Mouse (Mus musculus): ENCODE measurements around the gene Zmiz2. TPM values are rescaled to one million over a fixed set of nuclear protein-coding genes. Genes with fewer than 3 reads are reported as not detected.

Zmiz2 gene
- polyA plus RNA-seq (2012; rRNA removed) (7.3 and 9.4 TPM in 2 replicates), polyA plus RNA-seq (2014; fragmentation: Nextera tagmentation; extraction: Ambion mirVana) (3.9 and 4.1 TPM in 2 replicates)

DNA sequence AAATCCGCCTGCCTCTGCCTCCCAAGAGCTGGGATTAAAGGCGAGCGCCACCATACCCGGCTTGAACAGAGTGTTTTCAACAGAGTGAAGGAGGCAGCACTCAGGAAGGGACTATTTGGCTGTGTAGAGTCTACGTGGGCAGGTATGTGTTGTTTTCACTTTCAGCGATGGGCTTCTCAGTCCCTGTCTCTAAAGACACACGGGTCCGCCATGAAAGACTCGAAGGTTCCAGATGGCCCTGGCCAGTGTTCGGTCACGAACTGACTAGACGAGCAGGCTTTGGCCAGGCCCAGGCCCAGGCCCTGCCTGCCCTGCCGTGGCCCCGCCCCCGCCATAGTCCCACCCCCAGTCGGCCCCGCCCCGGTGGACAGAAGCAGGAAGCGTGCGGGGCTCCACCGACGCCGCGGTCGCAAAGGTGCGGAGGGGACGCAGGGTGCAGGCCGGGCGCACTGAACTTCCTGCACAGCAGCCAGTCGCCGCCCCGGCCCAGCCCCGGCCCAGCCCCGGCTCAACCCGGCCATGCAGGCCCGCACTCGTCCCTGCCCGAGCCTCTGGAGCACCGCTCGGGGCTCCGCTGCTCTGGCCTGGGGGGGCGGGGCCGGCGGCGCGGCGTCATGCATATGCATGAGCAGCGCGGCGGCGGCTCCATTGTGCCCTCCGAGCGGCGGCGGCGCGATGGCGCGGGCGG lies at the start of gene Zmiz2:
Zmiz2 (plus strand) TSS at position 349 of the 688 bp plus-strand sequence.
- peak; percentile 79 to 83 (median 81) for DNase-seq (ENCODE audit: low read depth in 3 of 3, low spot score in 3 of 3)
- H3K4me2 ChIP-seq (ENCODE audit: low read depth): peak within 1 kb of the TSS; percentile 65
- no peaks in the 10 kb centered on the region for H3K27me3 ChIP-seq (ENCODE audit: control insufficient read depth, insufficient read depth, low read length)
- peak within 1 kb of the TSS; percentile 73 for H3K9ac ChIP-seq (replicated peaks)
- H3K9me3 ChIP-seq (ENCODE audit: control insufficient read depth, low read length): no peaks in the 10 kb centered on the region
- no peaks in the 10 kb centered on the region for H3K36me3 ChIP-seq (replicated peaks; ENCODE audit: control insufficient read depth, insufficient read depth, low read depth)
- H3K4me3 ChIP-seq (ENCODE audit: insufficient read depth in 1 of 2, low read depth in 2 of 2, low read length in 2 of 2): peak within 1 kb of the TSS; percentile 68 to 82
- H3K27ac ChIP-seq: peak within 1 kb of the TSS; percentile 16
- peak; percentile 99 for ATAC-seq (ENCODE audit: insufficient read depth)
- no peak for TF ChIP-seq EP300 (IDR thresholded peaks at IDR 0.05; ENCODE audit: low read depth)
- no peak for TF ChIP-seq CTCF (IDR thresholded peaks at IDR 0.05; ENCODE audit: low read depth)
- WGBS (ENCODE audit: insufficient replicate concordance): 4% methylated on average over 47 of the region's 60 CpGs
- peaks cover 3 to 23% of the 10 kb centered on the region in 2 experiments; a peak in 3 of 4 replicates for H3K4me1 ChIP-seq (replicated peaks; ENCODE audit: control insufficient read depth in 2 of 2, insufficient read depth in 2 of 2, low read length in 1 of 2)

DNA sequence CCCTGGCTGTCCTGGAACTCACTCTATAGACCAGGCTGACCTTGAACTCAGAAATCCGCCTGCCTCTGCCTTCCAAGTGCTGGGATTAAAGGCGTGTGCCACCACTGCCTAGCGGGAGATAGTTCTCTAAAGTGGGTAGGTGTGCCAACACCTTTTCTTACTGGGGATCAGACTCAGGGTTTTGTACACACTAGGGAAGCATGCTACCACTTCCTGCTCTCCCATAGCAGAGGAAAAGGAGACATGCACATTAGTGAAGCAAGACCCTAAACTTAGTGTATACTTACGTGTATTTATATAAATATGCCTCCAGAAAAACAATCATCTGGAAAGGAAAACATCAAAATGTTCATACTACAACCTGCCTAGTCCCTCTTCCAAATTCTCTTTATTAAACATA lies 42.9 kb upstream of the Zmiz2 start:
- ATAC-seq (ENCODE audit: insufficient read depth) (no peak), DNase-seq (ENCODE audit: low read depth in 3 of 3, low spot score in 3 of 3) (no peak)
- H3K4me2 ChIP-seq (ENCODE audit: low read depth): no peak overlapping the region
- no peak overlapping the region for H3K4me3 ChIP-seq (ENCODE audit: insufficient read depth in 1 of 2, low read depth in 2 of 2, low read length in 2 of 2)
- TF ChIP-seq CTCF (IDR thresholded peaks at IDR 0.05; ENCODE audit: low read depth): no peak
- TF ChIP-seq EP300 (IDR thresholded peaks at IDR 0.05; ENCODE audit: low read depth): no peak
- peaks cover 96% of the 10 kb centered on the region for H3K36me3 ChIP-seq (replicated peaks; ENCODE audit: control insufficient read depth, insufficient read depth, low read depth)
- 83% methylated on average over 4 of the region's 4 CpGs for WGBS (ENCODE audit: insufficient replicate concordance)
- H3K4me1 ChIP-seq (replicated peaks; ENCODE audit: control insufficient read depth in 2 of 2, insufficient read depth in 2 of 2, low read length in 1 of 2): no peaks in the 10 kb centered on the region
- no peak overlapping the region for H3K9ac ChIP-seq (replicated peaks)
- no peak overlapping the region for H3K27ac ChIP-seq
- no peaks in the 10 kb centered on the region for H3K27me3 ChIP-seq (ENCODE audit: control insufficient read depth, insufficient read depth, low read length)
- H3K9me3 ChIP-seq (ENCODE audit: control insufficient read depth, low read length): no peaks in the 10 kb centered on the region

- Histone ChIP-seq H3K9ac (replicated peaks) (no peak overlapping the region), H3K36me3 (replicated peaks; ENCODE audit: control insufficient read depth, insufficient read depth, low read depth) (peaks cover 92% of the 10 kb centered on the region), H3K27me3 (ENCODE audit: control insufficient read depth, insufficient read depth, low read length) (no peaks in the 10 kb centered on the region), H3K4me1 (replicated peaks; ENCODE audit: control insufficient read depth in 2 of 2, insufficient read depth in 2 of 2, low read length in 1 of 2) (no peaks in the 10 kb centered on the region), H3K9me3 (ENCODE audit: control insufficient read depth, low read length) (no peaks in the 10 kb centered on the region), H3K4me3 (ENCODE audit: insufficient read depth in 1 of 2, low read depth in 2 of 2, low read length in 2 of 2) (no peak overlapping the region), H3K27ac (no peak overlapping the region), H3K4me2 (ENCODE audit: low read depth) (no peak overlapping the region)
- no peak for DNase-seq (ENCODE audit: low read depth in 3 of 3, low spot score in 3 of 3)
- 84% methylated on average over 7 of the region's 7 CpGs for WGBS (ENCODE audit: insufficient replicate concordance)
- ATAC-seq (ENCODE audit: insufficient read depth): no peak
- TF ChIP-seq CTCF (IDR thresholded peaks at IDR 0.05; ENCODE audit: low read depth) (no peak), EP300 (IDR thresholded peaks at IDR 0.05; ENCODE audit: low read depth) (no peak)
Measured at GRCm38 (mm10) chr11:6346966-6347365, 41.9 kb upstream of the Zmiz2 start.

GRCm38 (mm10) chr11:6348681-6349200 lies 40.1 kb upstream of the Zmiz2 start:
- peaks cover 95% of the 10 kb centered on the region for H3K36me3 ChIP-seq (replicated peaks; ENCODE audit: control insufficient read depth, insufficient read depth, low read depth)
- no peak overlapping the region for H3K9ac ChIP-seq (replicated peaks)
- H3K9me3 ChIP-seq (ENCODE audit: control insufficient read depth, low read length): no peaks in the 10 kb centered on the region
- no peak overlapping the region for H3K4me2 ChIP-seq (ENCODE audit: low read depth)
- H3K4me3 ChIP-seq (ENCODE audit: insufficient read depth in 1 of 2, low read depth in 2 of 2, low read length in 2 of 2): no peak overlapping the region
- TF ChIP-seq CTCF (IDR thresholded peaks at IDR 0.05; ENCODE audit: low read depth) (no peak), EP300 (IDR thresholded peaks at IDR 0.05; ENCODE audit: low read depth) (no peak)
- no peak overlapping the region for H3K27ac ChIP-seq
- H3K27me3 ChIP-seq (ENCODE audit: control insufficient read depth, insufficient read depth, low read length): no peaks in the 10 kb centered on the region
- ATAC-seq (ENCODE audit: insufficient read depth): no peak
- 87% methylated on average over 11 of the region's 11 CpGs for WGBS (ENCODE audit: insufficient replicate concordance)
- no peak for DNase-seq (ENCODE audit: low read depth in 3 of 3, low spot score in 3 of 3)
- no peaks in the 10 kb centered on the region for H3K4me1 ChIP-seq (replicated peaks; ENCODE audit: control insufficient read depth in 2 of 2, insufficient read depth in 2 of 2, low read length in 1 of 2)

DNA sequence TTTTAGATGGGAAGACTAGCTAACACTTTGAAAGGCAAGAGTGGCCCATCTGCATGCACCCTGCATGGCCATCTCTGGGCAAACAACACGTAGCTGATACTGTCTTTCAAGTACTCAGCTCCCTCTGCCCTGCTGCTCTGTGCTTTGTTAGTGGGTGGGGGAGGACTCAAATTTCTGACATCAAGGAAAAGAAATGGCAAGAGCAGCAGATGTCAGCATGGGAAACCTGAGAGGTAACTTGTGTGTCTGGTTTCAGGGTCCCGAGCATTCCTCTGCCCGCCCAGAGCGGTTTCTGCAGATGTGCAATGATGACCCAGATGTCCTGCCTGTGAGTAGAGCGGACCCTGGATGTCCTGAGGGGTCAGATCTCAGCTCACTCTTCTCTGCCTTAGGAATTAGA lies 39.3 kb upstream of the Zmiz2 start:
- no peaks in the 10 kb centered on the region for H3K9me3 ChIP-seq (ENCODE audit: control insufficient read depth, low read length)
- ATAC-seq (ENCODE audit: insufficient read depth): no peak

More for the DNA sequence above, 39.3 kb upstream of the Zmiz2 start:
- no peak overlapping the region for H3K9ac ChIP-seq (replicated peaks)
- no peak for DNase-seq (ENCODE audit: low read depth in 3 of 3, low spot score in 3 of 3)
- H3K4me1 ChIP-seq (replicated peaks; ENCODE audit: control insufficient read depth in 2 of 2, insufficient read depth in 2 of 2, low read length in 1 of 2): no peaks in the 10 kb centered on the region
- 93% methylated on average over 5 of the region's 5 CpGs for WGBS (ENCODE audit: insufficient replicate concordance)
- H3K27me3 ChIP-seq (ENCODE audit: control insufficient read depth, insufficient read depth, low read length): no peaks in the 10 kb centered on the region
- H3K27ac ChIP-seq: no peak overlapping the region
- no peak overlapping the region for H3K4me3 ChIP-seq (ENCODE audit: insufficient read depth in 1 of 2, low read depth in 2 of 2, low read length in 2 of 2)
- no peak overlapping the region for H3K4me2 ChIP-seq (ENCODE audit: low read depth)
- H3K36me3 ChIP-seq (replicated peaks; ENCODE audit: control insufficient read depth, insufficient read depth, low read depth): peaks cover 95% of the 10 kb centered on the region
- TF ChIP-seq EP300 (IDR thresholded peaks at IDR 0.05; ENCODE audit: low read depth) (no peak), CTCF (IDR thresholded peaks at IDR 0.05; ENCODE audit: low read depth) (no peak)
